10 mouse cellular contexts compared by ENCODE assay signal in genomic region chr3:108134701-108135100, GRCm38 (mm10). TPM values are rescaled to one million over a fixed set of nuclear protein-coding genes. Genes with fewer than 3 reads are reported as not detected.
A peak's percentile ranks its signal among the peaks of the same experiment; 100 is the strongest.
DNase-seq lines count a peak whose midpoint lies in the region; ATAC-seq and TF ChIP-seq lines count a peak whose summit lies in the region.
"Had no signal": no experiment of that assay in that cellular context is flagged by ENCODE, and none has a peak within 500 bp of the region (broad histone marks: within the 10 kb centered on the region; RNA-seq: fewer than 3 reads in every experiment).

No protein-coding gene starts in this region.

- DNase-seq in cerebellum, adult 2 months: peak in 1 of 2 experiments; percentile 23
- DNase-seq in cerebellum, adult 8-10 months: no peak
- no peak for DNase-seq in midbrain, embryonic 11.5 days (ENCODE audit: low spot score, missing footprints)
- DNase-seq in midbrain, embryonic 10.5 days (ENCODE audit: low spot score): no peak
- DNase-seq in thymus, postnatal 4 days: no peak
- DNase-seq in gastrocnemius, adult 18-20 months (ENCODE audit: low spot score): no peak

- H3K4me2 ChIP-seq in midbrain, embryonic 11.5 days: no peak overlapping the region
- H3K4me2 ChIP-seq in kidney, embryonic 14.5 days (replicated peaks; ENCODE audit: low read depth, low read length): no peak overlapping the region

- no peak overlapping the region for H3K9ac ChIP-seq in midbrain, embryonic 11.5 days (ENCODE audit: low read length)
- H3K9ac ChIP-seq in kidney, embryonic 14.5 days (ENCODE audit: low read depth, low read length): no peak overlapping the region

- H3K27ac ChIP-seq in cerebellum, adult 2 months (ENCODE audit: insufficient read depth, low read length): no peak overlapping the region
- H3K27ac ChIP-seq in midbrain, embryonic 11.5 days (ENCODE audit: low read depth, low read length): no peak overlapping the region
- H3K27ac ChIP-seq in midbrain, embryonic 10.5 days (replicated peaks): no peak overlapping the region
- no peak overlapping the region for H3K27ac ChIP-seq in kidney, embryonic 14.5 days (ENCODE audit: low read depth, low read length)
- H3K27ac ChIP-seq: kidney, postnatal 0 days had no signal

- H3K4me3 ChIP-seq in cerebellum, adult 2 months (replicated peaks; ENCODE audit: insufficient read depth, low read depth, low read length): peak overlapping the region; percentile 30
- H3K4me3 ChIP-seq in midbrain, embryonic 11.5 days (ENCODE audit: low read depth, low read length): no peak overlapping the region
- H3K4me3 ChIP-seq in midbrain, embryonic 10.5 days: no peak overlapping the region
- H3K4me3 ChIP-seq in megakaryocyte, embryonic 14.5 days (replicated peaks): peak overlapping the region; percentile 72
- no peak overlapping the region for H3K4me3 ChIP-seq in kidney, embryonic 14.5 days (ENCODE audit: low read length)

- peaks cover 4% of the 10 kb centered on the region for H3K4me1 ChIP-seq in cerebellum, adult 2 months (ENCODE audit: control insufficient read depth, insufficient read depth, low read length)
- H3K4me1 ChIP-seq in midbrain, embryonic 11.5 days (ENCODE audit: control insufficient read depth, insufficient read depth, low read length): peaks cover 2% of the 10 kb centered on the region; the same call in 1 of the 2 replicates
- H3K4me1 ChIP-seq in midbrain, embryonic 10.5 days: no peaks in the 10 kb centered on the region
- peaks cover 68% of the 10 kb centered on the region for H3K4me1 ChIP-seq in megakaryocyte, embryonic 14.5 days
- 0 out of 2 replicates have a peak, but pooled peaks cover 17% of the 10 kb centered on the region for H3K4me1 ChIP-seq in kidney, embryonic 14.5 days (ENCODE audit: control insufficient read depth, insufficient read depth, low read length)

- no peaks in the 10 kb centered on the region for H3K9me3 ChIP-seq in midbrain, embryonic 11.5 days (ENCODE audit: control insufficient read depth, low read length)
- H3K9me3 ChIP-seq in midbrain, embryonic 10.5 days (replicated peaks): no peaks in the 10 kb centered on the region
- no peaks in the 10 kb centered on the region for H3K9me3 ChIP-seq in megakaryocyte, embryonic 14.5 days
- no peaks in the 10 kb centered on the region for H3K9me3 ChIP-seq in kidney, embryonic 14.5 days (ENCODE audit: control insufficient read depth, low read length)

- TF ChIP-seq POLR2A in cerebellum, adult 2 months (IDR thresholded peaks at IDR 0.05; ENCODE audit: borderline replicate concordance, insufficient read depth, low read length): no peak

- H3K36me3 ChIP-seq in midbrain, embryonic 11.5 days (ENCODE audit: control insufficient read depth, insufficient read depth, low read length): peaks cover 2% of the 10 kb centered on the region; the same call in 1 of the 2 replicates
- H3K36me3 ChIP-seq in midbrain, embryonic 10.5 days: peaks cover 18% of the 10 kb centered on the region
- H3K36me3 ChIP-seq in megakaryocyte, embryonic 14.5 days (replicated peaks; ENCODE audit: low read length): peaks cover 34% of the 10 kb centered on the region
- H3K36me3 ChIP-seq in kidney, embryonic 14.5 days (ENCODE audit: control insufficient read depth, insufficient read depth, low read length): peaks cover 4% of the 10 kb centered on the region; the same call in 1 of the 2 replicates

- ATAC-seq in midbrain, embryonic 11.5 days (ENCODE audit: low FRiP score): 0 out of 2 replicates have a peak, but pooled peaks have one; percentile 38
- ATAC-seq in kidney, embryonic 14.5 days (ENCODE audit: low FRiP score, low TSS enrichment): no peak

- WGBS in cerebellum, adult 2 months: 27% methylated on average over 11 of the region's 11 CpGs
- 72% methylated on average over 11 of the region's 11 CpGs for WGBS in midbrain, embryonic 11.5 days
- 82% methylated on average over 11 of the region's 11 CpGs for WGBS in midbrain, embryonic 10.5 days
- WGBS in kidney, embryonic 14.5 days: 84% methylated on average over 11 of the region's 11 CpGs

- no peaks in the 10 kb centered on the region for H3K27me3 ChIP-seq in cerebellum, adult 2 months (ENCODE audit: control insufficient read depth, insufficient read depth, low read length)
- H3K27me3 ChIP-seq in midbrain, embryonic 11.5 days (ENCODE audit: control insufficient read depth, insufficient read depth, low read length): no peaks in the 10 kb centered on the region
- H3K27me3 ChIP-seq in midbrain, embryonic 10.5 days (ENCODE audit: low read depth, poor library complexity, severe bottlenecking): no peaks in the 10 kb centered on the region
- H3K27me3 ChIP-seq in megakaryocyte, embryonic 14.5 days (replicated peaks): no peaks in the 10 kb centered on the region
- H3K27me3 ChIP-seq in kidney, embryonic 14.5 days (ENCODE audit: control insufficient read depth, insufficient read depth, low read length): no peaks in the 10 kb centered on the region

- no peak for TF ChIP-seq CTCF in cerebellum, adult 2 months (IDR thresholded peaks at IDR 0.05; ENCODE audit: borderline replicate concordance, insufficient read depth, low read depth, low read length)

RNA-seq across cellular contexts. Expression of gene Gnai3, which starts 11.2 kb away (rescaled TPM):
- polyA plus RNA-seq in cerebellum, adult 2 months (2012; rRNA removed): 25.6 and 27.4 TPM in 2 replicates
- 217 and 240 TPM in 2 replicates for polyA plus RNA-seq in midbrain, embryonic 11.5 days (2014; fragmentation: Nextera tagmentation; extraction: Ambion mirVana)
- 204 and 211 TPM in 2 replicates for polyA plus RNA-seq in midbrain, embryonic 10.5 days (2016; fragmentation: Nextera tagmentation; extraction: Ambion mirVana)
- polyA plus RNA-seq in megakaryocyte, embryonic 14.5 days (2012; ENCODE audit: insufficient read depth, low replicate concordance): 4.0 TPM in 1 of 2 replicates, not detected in the other
- 115 and 181 TPM in 2 replicates for polyA plus RNA-seq in kidney, embryonic 14.5 days (2014; fragmentation: Nextera tagmentation; extraction: Ambion mirVana)
- 10 to 100 TPM; 10.2 to 14.7 TPM for total RNA-seq in gastrocnemius, adult 18-20 months (2021)

RNA-seq across cellular contexts. Expression of gene Gpr61, which starts 20.0 kb away (rescaled TPM):
- polyA plus RNA-seq in cerebellum, adult 2 months (2012; rRNA removed): 6.2 and 6.5 TPM in 2 replicates
- polyA plus RNA-seq in midbrain, embryonic 11.5 days (2014; fragmentation: Nextera tagmentation; extraction: Ambion mirVana): 0.19 and 0.40 TPM in 2 replicates
- polyA plus RNA-seq in midbrain, embryonic 10.5 days (2016; fragmentation: Nextera tagmentation; extraction: Ambion mirVana): 0.33 and 0.41 TPM in 2 replicates
- not detected in 2 replicates for polyA plus RNA-seq in megakaryocyte, embryonic 14.5 days (2012; ENCODE audit: insufficient read depth, low replicate concordance)
- polyA plus RNA-seq in kidney, embryonic 14.5 days (2014; fragmentation: Nextera tagmentation; extraction: Ambion mirVana): 0.09 and 0.18 TPM in 2 replicates
- not detected for total RNA-seq in gastrocnemius, adult 18-20 months (2021)
- polyA plus RNA-seq: kidney, postnatal 0 days; spleen, adult 2 months had no signal

RNA-seq across cellular contexts. Expression of gene Gnat2, which starts 42.1 kb away (rescaled TPM):
- polyA plus RNA-seq in cerebellum, adult 2 months (2012; rRNA removed): 0.11 and 0.47 TPM in 2 replicates
- 0.30 and 0.90 TPM in 2 replicates for polyA plus RNA-seq in midbrain, embryonic 11.5 days (2014; fragmentation: Nextera tagmentation; extraction: Ambion mirVana)
- polyA plus RNA-seq in midbrain, embryonic 10.5 days (2016; fragmentation: Nextera tagmentation; extraction: Ambion mirVana): 0.72 and 1.5 TPM in 2 replicates
- polyA plus RNA-seq in megakaryocyte, embryonic 14.5 days (2012; ENCODE audit: insufficient read depth, low replicate concordance): not detected in 2 replicates
- polyA plus RNA-seq in kidney, embryonic 14.5 days (2014; fragmentation: Nextera tagmentation; extraction: Ambion mirVana): 1.5 and 2.1 TPM in 2 replicates
- total RNA-seq in gastrocnemius, adult 18-20 months (2021): under 1 TPM; 0.45 to 0.94 TPM

RNA-seq across cellular contexts. Expression of gene Ampd2, which starts 48.2 kb away (rescaled TPM):
- 135 and 140 TPM in 2 replicates for polyA plus RNA-seq in cerebellum, adult 2 months (2012; rRNA removed)
- polyA plus RNA-seq in midbrain, embryonic 11.5 days (2014; fragmentation: Nextera tagmentation; extraction: Ambion mirVana): 31.2 and 37.0 TPM in 2 replicates
- polyA plus RNA-seq in midbrain, embryonic 10.5 days (2016; fragmentation: Nextera tagmentation; extraction: Ambion mirVana): 60.0 and 63.8 TPM in 2 replicates
- 101 and 286 TPM in 2 replicates for polyA plus RNA-seq in megakaryocyte, embryonic 14.5 days (2012; ENCODE audit: insufficient read depth, low replicate concordance)
- polyA plus RNA-seq in kidney, embryonic 14.5 days (2014; fragmentation: Nextera tagmentation; extraction: Ambion mirVana): 36.8 and 43.4 TPM in 2 replicates
- 1 to 10 TPM; 3.6 TPM for total RNA-seq in gastrocnemius, adult 18-20 months (2021)

RNA-seq across cellular contexts. Expression of gene Amigo1, which starts 51.4 kb away (rescaled TPM):
- 50.8 and 53.5 TPM in 2 replicates for polyA plus RNA-seq in cerebellum, adult 2 months (2012; rRNA removed)
- 4.2 and 4.3 TPM in 2 replicates for polyA plus RNA-seq in midbrain, embryonic 11.5 days (2014; fragmentation: Nextera tagmentation; extraction: Ambion mirVana)
- polyA plus RNA-seq in midbrain, embryonic 10.5 days (2016; fragmentation: Nextera tagmentation; extraction: Ambion mirVana): 4.1 and 4.5 TPM in 2 replicates
- polyA plus RNA-seq in megakaryocyte, embryonic 14.5 days (2012; ENCODE audit: insufficient read depth, low replicate concordance): not detected in 2 replicates
- polyA plus RNA-seq in kidney, embryonic 14.5 days (2014; fragmentation: Nextera tagmentation; extraction: Ambion mirVana): 3.0 and 3.7 TPM in 2 replicates
- 10 to 100 TPM; 23.9 to 26.3 TPM for total RNA-seq in gastrocnemius, adult 18-20 months (2021)

Comparison
In these comparisons a context has a peak if more than half of its experiments do, and no peak if none do; other contexts are left out.
1. H3K4me3 ChIP-seq: peak in cerebellum, adult 2 months (single experiment) and megakaryocyte, embryonic 14.5 days (single experiment); none in midbrain, embryonic 11.5 days (single experiment), midbrain, embryonic 10.5 days (single experiment) and kidney, embryonic 14.5 days (single experiment).